Mouse (Mus musculus) embryonic stem cell, embryonic (primary cell): ENCODE measurements at regions not wholly inside any gene's neighbourhood (a gene's known extent, or its start where the extent isn't known, plus 50 kb on each side); places are given as distances from the start of the nearest gene placed in this dataset.

ENCODE experiments used
- CTCF ChIA-PET, 4 experiments: fragments of 300-600 bp in 2 of 4; fragments of 350-600 bp in 2 of 4; sonication (Branson Sonifier 250); formaldehyde crosslinking; loops; one replicate each; lab custom pipeline; 2022; ENCODE audit warnings: inconsistent platforms in 2 of 4; lab: Charles Lee
- POLR2A ChIA-PET, 4 experiments: fragments of 300-600 bp in 2 of 4; fragments of 350-600 bp in 2 of 4; sonication (Branson Sonifier 250); formaldehyde crosslinking; loops; one replicate each; lab custom pipeline; 2022; ENCODE audit warnings: antibody characterized with exemption in 4 of 4, inconsistent platforms in 1 of 4; lab: Charles Lee

- CTCF ChIA-PET: no interaction called here
- POLR2A ChIA-PET: no interaction called here
Observed at GRCm38 (mm10) chr12:78137196-78137595, 56.8 kb upstream of the Gm6657 start.

GRCm38 (mm10) chr12:78138467-78138866, 55.6 kb upstream of the Gm6657 start:
- POLR2A ChIA-PET: no interaction called here
- CTCF ChIA-PET: no interaction called here
